Mouse (Mus musculus) heart, postnatal 36 days (tissue): ENCODE results near the gene Gak. TPM values are rescaled to one million over a fixed set of nuclear protein-coding genes. Genes with fewer than 3 reads are reported as not detected.

Experiments
- DNase-seq, 2 experiments: peaks; one replicate each; pipeline ENCODE4 v3.0.0; 2021 to 2022
- intact Hi-C: fragments of 180-260 bp; cut with DNase I; formaldehyde crosslinking; loops from one replicate; pipeline ENCODE4 v1.15.1; 2025
- total RNA-seq, 2 experiments: library from RNA; stranded (reverse); gene quantifications; 2 replicates each; pipeline ENCODE4 v1.2.3; 2021

Gene Gak
- total RNA-seq, 2 experiments from 2014 or later: 22.2 to 22.5 TPM

- DNase-seq: no peak
- intact Hi-C loops: loop anchor here (10.0 kb wide), 1 partner anchor 487 kb away; the partner anchor contains the start of genes Ccdc18 and Tmed5
Observed at GRCm38 (mm10) chr5:108621870-108622269, 7.7 kb downstream of the Gak start.

- no peak for DNase-seq
- intact Hi-C loops: no loop called here
Observed at GRCm38 (mm10) chr5:108610426-108610825, 19.1 kb downstream of the Gak start.

GRCm38 (mm10) chr5:108602537-108602936 lies 27.0 kb downstream of the Gak start:
- intact Hi-C loops: no loop called here

GRCm38 (mm10) chr5:108599923-108600322 lies 29.6 kb downstream of the Gak start:
- intact Hi-C loops: no loop called here

More at GRCm38 (mm10) chr5:108602537-108602936, 27.0 kb downstream of the Gak start:
- DNase-seq: no peak

GRCm38 (mm10) chr5:108581361-108581891 lies 48.1 kb downstream of the Gak start:
- intact Hi-C loops: no loop called here
- no peak for DNase-seq

More at GRCm38 (mm10) chr5:108599923-108600322, 29.6 kb downstream of the Gak start:
- no peak for DNase-seq

GRCm38 (mm10) chr5:108573054-108573453 lies 56.5 kb downstream of the Gak start:
- intact Hi-C loops: no loop called here
- no peak for DNase-seq

GRCm38 (mm10) chr5:108570991-108571390 lies 58.6 kb downstream of the Gak start:
- no peak for DNase-seq
- intact Hi-C loops: no loop called here

- intact Hi-C loops: no loop called here
- DNase-seq: no peak
Observed at GRCm38 (mm10) chr5:108567104-108567503, 62.5 kb downstream of the Gak start.

- DNase-seq: no peak
- intact Hi-C loops: no loop called here
Observed at GRCm38 (mm10) chr5:108566523-108566922, 63.0 kb downstream of the Gak start.

GRCm38 (mm10) chr5:108565381-108565780 lies 64.2 kb downstream of the Gak start:
- no peak for DNase-seq
- intact Hi-C loops: no loop called here

- intact Hi-C loops: no loop called here
- DNase-seq: no peak
Observed at GRCm38 (mm10) chr5:108564346-108564745, 65.2 kb downstream of the Gak start.

GRCm38 (mm10) chr5:108562483-108562882 lies 67.1 kb downstream of the Gak start:
- DNase-seq: no peak
- intact Hi-C loops: no loop called here

GRCm38 (mm10) chr5:108556986-108557385 lies 72.6 kb downstream of the Gak start:
- no peak for DNase-seq
- intact Hi-C loops: no loop called here

- no peak for DNase-seq
- intact Hi-C loops: no loop called here
Observed at GRCm38 (mm10) chr5:108554041-108554440, 75.5 kb downstream of the Gak start.

- no peak for DNase-seq
- intact Hi-C loops: no loop called here
Observed at GRCm38 (mm10) chr5:108550207-108550594, 79.4 kb downstream of the Gak start.

GRCm38 (mm10) chr5:108549489-108550206 lies 79.9 kb downstream of the Gak start, which contains the start of gene Cplx1:
Gene Cplx1 (minus strand): TSS chr5:108550024.
- peak; percentile 23 to 37 for DNase-seq
- intact Hi-C loops: no loop called here

GRCm38 (mm10) chr5:108549137-108549488 lies 80.4 kb downstream of the Gak start:
- intact Hi-C loops: no loop called here
- no peak for DNase-seq

- intact Hi-C loops: no loop called here
- no peak for DNase-seq
Observed at GRCm38 (mm10) chr5:108547636-108548035, 81.9 kb downstream of the Gak start.

- intact Hi-C loops: no loop called here
- no peak for DNase-seq
Observed at GRCm38 (mm10) chr5:108543516-108544291, 85.9 kb downstream of the Gak start.

- DNase-seq: no peak
- intact Hi-C loops: no loop called here
Observed at GRCm38 (mm10) chr5:108534188-108534587, 95.4 kb downstream of the Gak start.

- no peak for DNase-seq
- intact Hi-C loops: no loop called here
Observed at GRCm38 (mm10) chr5:108522597-108522996, 107.0 kb downstream of the Gak start.

GRCm38 (mm10) chr5:108521896-108522295 lies 107.7 kb downstream of the Gak start:
- intact Hi-C loops: no loop called here
- no peak for DNase-seq
